Mouse (Mus musculus): Measurements from ENCODE around the gene Atl2.

GRCm38 (mm10) chr17:79817551-79817950 is 78.4 kb downstream of the Atl2 start:
- TF ChIP-seq CTCF (IDR thresholded peaks at IDR 0.05; ENCODE audit: borderline replicate concordance, extremely low read depth, insufficient read depth, insufficient read length) (no peak), POLR2A (IDR thresholded peaks at IDR 0.05; ENCODE audit: borderline replicate concordance, extremely low read depth, insufficient read depth, insufficient read length, poor library complexity, severe bottlenecking) (no peak)

All from brain, embryonic 14.5 days (tissue).